Mouse (Mus musculus): ENCODE measurements around the gene Cyp2c55.

Gene Cyp2c55

GRCm38 (mm10) chr19:39006715-39007114, at the start of gene Cyp2c55:
TSS of gene Cyp2c55 (plus strand) at chr19:39007019.
- no peak for DNase-seq

DNA sequence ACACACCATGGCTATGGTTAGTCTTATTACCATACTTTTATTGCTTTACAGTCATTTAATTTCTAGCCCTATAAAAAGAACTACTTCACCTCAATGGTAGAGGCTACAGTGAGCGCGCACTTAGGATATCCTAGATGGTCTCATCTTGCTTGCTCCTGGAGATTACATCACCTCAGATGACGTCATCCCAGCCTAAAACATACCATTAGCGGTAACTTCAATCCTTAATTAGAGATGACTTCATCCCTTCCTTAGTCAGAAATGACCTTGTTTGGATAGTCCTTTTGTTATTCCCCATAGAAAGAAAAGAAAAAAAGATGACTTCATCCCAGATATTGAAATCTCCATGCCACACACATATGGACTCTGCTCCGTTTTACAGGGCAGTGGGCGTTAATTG, 36.1 kb upstream of the Cyp2c55 start:
- DNase-seq, result no peak

GRCm38 (mm10) chr19:38972581-38972980, 34.2 kb upstream of the Cyp2c55 start:
- DNase-seq, result no peak

DNA sequence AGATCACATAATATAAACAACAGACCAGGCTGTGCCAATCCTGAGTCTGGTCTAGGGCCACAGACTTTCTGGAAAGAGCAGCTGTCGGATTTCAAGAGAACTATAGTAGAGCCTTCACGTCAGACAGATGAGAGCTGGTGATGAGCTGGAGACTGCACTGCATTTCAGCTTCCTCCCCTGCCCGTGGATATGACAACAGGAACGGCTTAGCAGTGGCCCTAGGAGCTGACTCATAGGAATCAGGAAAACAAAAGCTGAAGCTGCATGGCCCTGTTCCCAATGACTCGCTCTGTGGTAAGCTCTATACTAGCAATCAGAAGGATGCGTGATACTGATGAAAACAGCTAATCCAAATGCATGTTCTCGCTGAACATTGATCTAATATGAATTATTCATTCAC, 33.2 kb upstream of the Cyp2c55 start:
- no peak for DNase-seq

- no peak for DNase-seq
These were observed 30.6 kb upstream of the Cyp2c55 start for GRCm38 (mm10) chr19:38976269-38976668.

- DNase-seq, result peak; percentile 5
These were observed 24.9 kb upstream of the Cyp2c55 start for GRCm38 (mm10) chr19:38981966-38982365.

DNA sequence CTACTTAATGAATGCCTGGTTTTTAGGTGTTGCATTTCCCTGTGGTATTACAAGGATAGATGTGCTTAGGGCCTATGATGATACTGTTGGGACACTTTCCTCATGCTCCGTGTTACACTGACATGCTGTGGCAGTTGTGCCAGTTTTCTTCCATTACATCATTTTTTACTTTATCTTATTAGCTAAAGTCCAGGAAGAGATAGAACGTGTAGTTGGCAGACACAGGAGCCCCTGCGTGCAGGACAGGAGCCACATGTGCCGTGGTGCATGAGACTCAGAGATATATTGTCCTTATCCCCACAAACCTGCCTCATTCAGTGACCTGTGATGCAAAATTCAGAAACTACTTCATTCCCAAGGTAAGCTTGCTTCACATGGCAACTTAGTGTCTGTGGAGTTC, 8.6 kb upstream of the Cyp2c55 start:
- no peak for DNase-seq

DNA sequence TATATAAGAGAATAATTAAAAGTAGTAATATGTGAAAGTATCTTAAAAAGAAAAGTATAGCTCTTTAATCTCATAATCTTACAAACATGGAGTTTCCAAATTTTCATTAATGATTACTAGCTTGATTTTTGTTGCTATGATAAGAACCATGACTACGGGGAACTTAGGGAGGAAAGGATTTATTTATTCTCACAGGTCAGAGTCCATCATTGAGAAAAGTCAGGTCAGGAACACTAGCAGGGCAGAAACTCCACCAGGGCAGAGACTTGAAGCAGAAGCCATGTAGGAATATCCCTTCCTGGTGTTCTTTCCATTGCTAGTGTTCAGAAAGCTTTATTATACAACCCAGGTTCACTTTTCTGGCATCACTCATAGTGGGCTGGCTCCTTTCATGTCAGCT, 8.1 kb upstream of the Cyp2c55 start:
- no peak for DNase-seq

- DNase-seq, result no peak
These were observed 1.7 kb upstream of the Cyp2c55 start for GRCm38 (mm10) chr19:39005132-39005531.

GRCm38 (mm10) chr19:39057928-39058327, 51.1 kb downstream of the Cyp2c55 start:
- DNase-seq, result no peak

GRCm38 (mm10) chr19:39060719-39061118, 53.9 kb downstream of the Cyp2c55 start, which contains the start of gene Cyp2c65:
TSS of gene Cyp2c65 (plus strand) at chr19:39061015.
- no peak for DNase-seq
